Mouse (Mus musculus): ENCODE measurements around the gene Larp6. TPM values are rescaled to one million over a fixed set of nuclear protein-coding genes. Genes with fewer than 3 reads are reported as not detected.

Larp6 gene
- polyA plus RNA-seq, 1 experiment from 2014 or later = 1.3 TPM

GRCm38 (mm10) chr9:60776899-60777298 lies 64.1 kb downstream of the Larp6 start:
- TF ChIP-seq CTCF (IDR thresholded peaks at IDR 0.05; ENCODE audit: low read depth) = no peak
- Histone ChIP-seq H3K4me2 (no peak overlapping the region), H3K9ac (no peak overlapping the region), H3K36me3 (ENCODE audit: insufficient read depth) (no peaks in the 10 kb centered on the region), H3K27me3 (ENCODE audit: insufficient read depth, low read length) (no peaks in the 10 kb centered on the region), H3K4me1 (ENCODE audit: insufficient read depth) (no peaks in the 10 kb centered on the region), H3K27ac (ENCODE audit: low read depth) (no peak overlapping the region), H3K9me3 (ENCODE audit: low read depth, low read length) (no peaks in the 10 kb centered on the region), H3K4me3 (ENCODE audit: low read depth, low read length) (no peak overlapping the region)
- DNase-seq = no peak
- 74% methylated on average over 9 of the region's 9 CpGs for WGBS
- no peak for ATAC-seq (ENCODE audit: insufficient read depth)

GRCm38 (mm10) chr9:60782057-60782789 lies 69.4 kb downstream of the Larp6 start:
- Histone ChIP-seq H3K9ac (no peak overlapping the region), H3K4me3 (ENCODE audit: low read depth, low read length) (no peak overlapping the region), H3K27me3 (ENCODE audit: insufficient read depth, low read length) (no peaks in the 10 kb centered on the region), H3K4me1 (ENCODE audit: insufficient read depth) (no peaks in the 10 kb centered on the region), H3K36me3 (ENCODE audit: insufficient read depth) (no peaks in the 10 kb centered on the region), H3K4me2 (no peak overlapping the region), H3K9me3 (ENCODE audit: low read depth, low read length) (no peaks in the 10 kb centered on the region), H3K27ac (ENCODE audit: low read depth) (no peak overlapping the region)
- no peak for ATAC-seq (ENCODE audit: insufficient read depth)
- no peak for DNase-seq
- TF ChIP-seq CTCF (IDR thresholded peaks at IDR 0.05; ENCODE audit: low read depth) = no peak
- WGBS = 78% methylated on average over 9 of the region's 9 CpGs

- Histone ChIP-seq H3K36me3 (ENCODE audit: insufficient read depth) (no peaks in the 10 kb centered on the region), H3K4me2 (no peak overlapping the region), H3K4me3 (ENCODE audit: low read depth, low read length) (no peak overlapping the region), H3K9ac (no peak overlapping the region), H3K27me3 (ENCODE audit: insufficient read depth, low read length) (no peaks in the 10 kb centered on the region), H3K9me3 (ENCODE audit: low read depth, low read length) (no peaks in the 10 kb centered on the region), H3K27ac (ENCODE audit: low read depth) (no peak overlapping the region), H3K4me1 (ENCODE audit: insufficient read depth) (no peaks in the 10 kb centered on the region)
- no peak for DNase-seq
- TF ChIP-seq CTCF (IDR thresholded peaks at IDR 0.05; ENCODE audit: low read depth) = no peak
- 61% methylated on average over 4 of the region's 4 CpGs for WGBS
- no peak for ATAC-seq (ENCODE audit: insufficient read depth)
These were observed 72.3 kb downstream of the Larp6 start for GRCm38 (mm10) chr9:60785069-60785468.

- Histone ChIP-seq H3K27ac (ENCODE audit: low read depth) (no peak overlapping the region; the same call in 1 of the 2 replicates), H3K4me2 (no peak overlapping the region), H3K9me3 (ENCODE audit: low read depth, low read length) (no peaks in the 10 kb centered on the region), H3K36me3 (ENCODE audit: insufficient read depth) (no peaks in the 10 kb centered on the region), H3K4me3 (ENCODE audit: low read depth, low read length) (no peak overlapping the region), H3K27me3 (ENCODE audit: insufficient read depth, low read length) (no peaks in the 10 kb centered on the region), H3K9ac (no peak overlapping the region), H3K4me1 (ENCODE audit: insufficient read depth) (0 out of 2 replicates have a peak, but pooled peaks cover 1% of the 10 kb centered on the region)
- DNase-seq (no peak), ATAC-seq (ENCODE audit: insufficient read depth) (no peak)
- TF ChIP-seq CTCF (IDR thresholded peaks at IDR 0.05; ENCODE audit: low read depth) = no peak
- WGBS = 10% methylated on average over 2 of the region's 2 CpGs
These were observed 74.8 kb downstream of the Larp6 start for GRCm38 (mm10) chr9:60787517-60788110.

Other genes with a start within 250 kb of the Larp6 start
- gene Thsd4, start 190.9 kb upstream of the Larp6 start, polyA plus RNA-seq (2014; fragmentation: Nextera tagmentation; extraction: Ambion mirVana) = 16.5 and 18.5 TPM in 2 replicates
- 21.1 and 21.9 TPM in 2 replicates for gene Lrrc49, start 24.8 kb upstream of the Larp6 start, polyA plus RNA-seq (2014; fragmentation: Nextera tagmentation; extraction: Ambion mirVana)
- 16.1 and 28.3 TPM in 2 replicates for gene Uaca, start 81.6 kb downstream of the Larp6 start, polyA plus RNA-seq (2014; fragmentation: Nextera tagmentation; extraction: Ambion mirVana)